Mouse (Mus musculus) MEL (cell line): Measurements from ENCODE around the gene Tex22.

Experiments
- E2F4 ChIP-seq: IDR thresholded peaks from 2 replicates; pipeline ENCODE4 v1.6.1; 2011; ENCODE audit warnings: low read depth, low read length, improper control_type of control experiment, borderline replicate concordance
- GATA1 ChIP-seq: IDR thresholded peaks from 2 replicates; pipeline ENCODE4 v1.6.1; 2011; ENCODE audit warnings: low read depth, low read length, improper control_type of control experiment
- MYC ChIP-seq: IDR thresholded peaks from 2 replicates; pipeline ENCODE4 v1.6.1; 2011; ENCODE audit warnings: low read depth, mild to moderate bottlenecking, low read length, improper control_type of control experiment, moderate library complexity
- POLR2A ChIP-seq, 2 experiments: IDR thresholded peaks; 2 replicates each; pipeline ENCODE4 v1.6.1; 2011 to 2012; ENCODE audit warnings: low read length in 2 of 2, mild to moderate bottlenecking in 2 of 2, control low read depth in 1 of 2, improper control_type of control experiment in 1 of 2, low read depth in 1 of 2, moderate library complexity in 1 of 2; ENCODE audit not compliant: control insufficient read depth in 1 of 2, insufficient read depth in 1 of 2, poor library complexity in 1 of 2
- USF2 ChIP-seq, 2 experiments: IDR thresholded peaks; 2 replicates each; pipeline ENCODE4 v1.6.1; 2011 to 2012; ENCODE audit warnings: improper control_type of control experiment in 2 of 2, low read length in 2 of 2, borderline replicate concordance in 1 of 2, inconsistent platforms in 1 of 2, low read depth in 1 of 2, mild to moderate bottlenecking in 1 of 2; ENCODE audit not compliant: insufficient read depth in 1 of 2
- ZMIZ1 ChIP-seq: IDR thresholded peaks from 2 replicates; pipeline ENCODE4 v1.6.1; 2012; ENCODE audit warnings: low read depth, mild to moderate bottlenecking, inconsistent platforms, low read length, improper control_type of control experiment, moderate library complexity

DNA sequence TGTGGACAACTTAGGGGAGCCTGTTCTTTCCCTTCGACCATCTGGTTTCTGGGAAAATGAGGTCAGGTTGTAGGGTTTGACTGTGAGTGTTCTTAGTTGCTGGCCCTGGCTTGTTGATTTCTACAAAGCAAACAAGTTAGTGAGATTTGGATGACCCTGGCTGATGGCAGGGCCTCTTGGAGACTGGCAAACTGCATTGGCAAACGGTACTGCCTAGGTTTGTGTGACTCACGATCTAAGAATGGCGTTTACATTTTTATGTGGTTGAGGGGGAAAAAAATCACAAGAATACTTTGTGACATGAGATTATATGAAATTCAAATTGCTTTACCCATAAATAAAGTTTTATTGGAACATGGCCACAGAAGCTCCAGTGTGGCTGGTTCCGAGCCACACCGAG, 32.1 kb downstream of the Tex22 start:
- TF ChIP-seq POLR2A (IDR thresholded peaks at IDR 0.05; ENCODE audit: control insufficient read depth in 1 of 2, insufficient read depth in 1 of 2, low read depth in 1 of 2, low read length in 2 of 2, poor library complexity in 1 of 2) = peak in 1 of 2 experiments; percentile 30; a peak in 1 of 4 replicates
- no peak for TF ChIP-seq ZMIZ1
- no peak for TF ChIP-seq USF2 (IDR thresholded peaks at IDR 0.05; ENCODE audit: borderline replicate concordance in 1 of 2, insufficient read depth in 1 of 2, low read depth in 1 of 2, low read length in 2 of 2)
- no peak for TF ChIP-seq E2F4
- TF ChIP-seq MYC = no peak
- no peak for TF ChIP-seq GATA1
